Mouse (Mus musculus) heart, adult 8-10 months (tissue): ENCODE results near the gene Ogdhl. TPM values are rescaled to one million over a fixed set of nuclear protein-coding genes. Genes with fewer than 3 reads are reported as not detected.
"Not testable (repeated sequence)": the region's sequence is repeated elsewhere in the genome, so short reads cannot be mapped to it uniquely, and the experiment has no call there.

Experiments
- DNase-seq: peaks from one replicate; pipeline ENCODE4 v3.0.0; 2022; ENCODE audit warnings: low spot score
- total RNA-seq, 4 experiments: library from RNA; stranded (reverse); gene quantifications; 2 replicates each; pipeline ENCODE4 v1.2.4; 2022

The Ogdhl gene
- 100 to 1,000 TPM in 1 of 4 experiments, 10 to 100 TPM in 3; 68.9 to 104 (median 88.7) TPM for total RNA-seq

DNA sequence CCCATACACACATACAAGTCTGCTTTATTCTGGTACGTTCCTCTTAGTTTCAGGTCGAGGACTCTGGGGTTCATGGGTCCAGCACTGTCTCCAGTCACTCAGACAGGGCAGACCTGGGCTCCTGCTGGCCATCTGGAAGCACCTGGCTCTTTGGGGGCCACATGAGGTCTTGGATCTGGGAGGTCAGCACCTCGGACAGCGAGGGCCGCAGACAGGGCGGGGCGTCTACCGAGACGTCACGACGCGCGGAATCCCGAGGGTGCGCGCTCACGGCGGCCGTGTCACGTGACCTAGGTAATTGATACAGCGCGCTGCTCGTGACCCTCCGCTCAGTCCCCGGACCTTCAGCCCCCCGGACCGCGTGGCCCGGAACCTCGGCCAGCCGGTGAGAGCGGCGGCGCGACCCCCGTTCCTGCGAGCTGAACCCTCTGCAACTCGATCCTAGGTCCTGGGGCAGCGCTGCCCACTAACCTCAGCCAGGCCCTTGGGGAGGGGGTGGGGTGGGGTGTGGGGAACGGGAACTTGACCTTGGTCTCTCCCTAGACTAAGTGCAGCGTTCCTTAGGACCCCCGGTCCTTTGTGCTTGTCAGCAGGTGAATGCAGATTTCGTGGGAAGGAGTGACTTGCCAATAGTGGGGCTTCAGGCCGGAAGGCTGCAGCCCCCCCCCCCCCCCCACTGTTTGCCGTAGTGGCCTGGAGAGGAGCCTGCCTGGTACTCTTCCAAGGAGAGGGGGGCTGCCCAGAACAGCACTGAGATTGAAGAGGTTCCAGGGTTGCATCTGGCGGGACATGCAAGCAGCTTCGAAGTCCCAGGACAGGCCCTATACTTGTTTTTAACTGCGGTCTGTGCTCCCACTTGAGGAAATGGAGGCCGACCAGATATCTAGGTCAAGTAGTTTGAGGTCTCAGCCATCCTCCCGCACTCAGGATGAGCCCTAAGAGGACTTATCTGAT is at the start of gene Ogdhl:
Ogdhl (plus strand) TSS at position 288 of the 954 bp plus-strand sequence.
- DNase-seq, result peak; percentile 35

DNA sequence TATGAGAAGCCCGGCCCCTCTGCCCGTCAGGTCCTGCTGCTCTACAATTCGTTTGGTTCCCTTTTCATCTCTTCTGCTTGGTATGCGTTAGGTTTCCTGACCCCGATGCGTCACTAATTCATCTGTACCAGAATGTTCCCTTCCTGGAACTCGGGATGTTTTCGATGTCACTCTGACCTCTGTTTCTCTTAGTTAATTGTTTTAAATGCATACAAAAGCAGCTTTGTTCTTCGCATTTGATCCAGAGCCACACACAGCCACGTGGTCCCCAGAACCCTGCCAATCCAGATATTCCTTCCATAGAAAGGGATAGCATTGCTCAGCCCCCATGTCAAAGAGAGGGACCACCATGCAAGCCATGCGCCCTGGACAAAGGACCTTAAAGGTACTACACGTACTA is 20.2 kb upstream of the Ogdhl start:
- DNase-seq, result no peak

DNA sequence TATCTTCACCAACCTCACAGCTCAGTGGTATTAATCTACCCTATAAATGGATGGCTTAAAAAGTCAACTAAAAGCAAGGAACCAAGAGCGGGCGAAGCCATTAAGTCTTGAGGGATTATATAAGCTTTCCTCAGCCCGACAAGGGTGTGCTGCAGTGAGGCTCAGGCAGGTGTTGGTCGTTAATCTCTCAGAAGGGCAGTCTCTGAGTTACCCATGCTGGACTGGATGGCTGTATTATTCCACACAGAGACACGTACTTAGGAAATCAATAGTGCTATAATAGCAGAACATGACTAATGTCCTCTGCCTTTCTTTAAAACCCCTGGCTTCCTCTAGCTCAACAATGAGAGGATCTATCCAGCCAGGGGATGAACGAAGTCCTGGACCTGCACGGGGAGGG is 19.4 kb upstream of the Ogdhl start:
- DNase-seq, result no peak

DNA sequence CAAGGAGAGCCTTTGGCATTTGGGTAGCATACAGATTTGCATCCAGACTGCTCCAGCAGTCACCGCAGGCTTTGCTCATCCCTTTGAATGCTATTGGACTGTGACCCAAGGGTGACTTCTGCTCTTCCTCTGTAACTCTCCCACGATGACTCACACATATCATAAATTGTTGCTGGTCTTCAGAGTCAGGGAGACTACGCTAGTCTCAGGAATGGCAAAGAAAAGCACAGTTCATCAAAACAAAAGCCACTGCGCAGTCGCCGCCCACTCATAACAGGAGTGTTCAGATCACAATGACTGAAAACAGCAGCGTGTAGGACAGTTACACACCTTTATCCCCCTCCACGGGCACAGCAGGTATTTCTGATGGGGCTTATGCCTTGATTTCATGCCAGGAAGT is 16.9 kb upstream of the Ogdhl start:
- no peak for DNase-seq

DNA sequence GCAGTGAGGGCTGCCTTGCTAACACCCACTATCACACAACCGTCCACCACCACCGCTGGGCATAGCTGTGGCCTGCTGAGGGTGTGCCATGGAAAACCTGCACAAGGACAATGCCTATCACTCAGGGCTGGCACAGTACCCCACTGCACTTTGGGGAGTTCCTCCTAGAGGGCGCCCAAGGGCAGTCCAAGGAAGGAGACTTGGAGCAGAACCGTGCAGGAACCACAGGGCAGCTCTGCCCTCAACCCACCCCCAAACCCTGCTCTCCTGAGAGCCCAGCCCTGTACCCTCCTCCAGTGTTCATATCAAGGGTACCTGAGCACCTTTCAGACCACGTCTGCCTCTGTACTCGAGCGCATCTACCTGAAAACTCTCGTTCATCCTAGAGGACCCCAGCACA is 11.9 kb upstream of the Ogdhl start:
- peak; percentile 38 for DNase-seq

- no peak for DNase-seq
Observed at GRCm38 (mm10) chr14:32311381-32312035, 10.3 kb upstream of the Ogdhl start.

GRCm38 (mm10) chr14:32317822-32318221 is 4.0 kb upstream of the Ogdhl start:
- no peak for DNase-seq

DNA sequence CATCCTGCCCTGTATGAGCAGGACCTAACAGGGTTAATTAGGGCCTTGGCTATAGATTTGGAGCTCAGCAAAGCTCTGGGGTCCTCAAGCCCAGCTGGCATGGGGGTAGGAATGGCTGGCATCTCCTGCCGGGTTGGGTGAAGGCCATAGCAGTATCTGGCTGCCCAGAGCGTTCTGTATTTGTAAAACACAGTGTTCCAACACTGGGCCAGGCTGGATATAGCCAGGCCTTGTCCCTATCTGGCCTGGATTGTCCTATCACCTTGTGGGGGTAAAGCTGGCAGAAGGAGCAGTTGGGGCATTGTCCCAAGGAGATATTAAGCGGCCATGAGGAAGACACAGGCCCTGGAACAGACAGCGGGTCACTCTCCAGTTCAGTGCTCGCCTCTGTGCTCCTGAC is 1.4 kb downstream of the Ogdhl start:
- DNase-seq, result peak; percentile 24

- no peak for DNase-seq
Observed at GRCm38 (mm10) chr14:32327366-32327765, 5.5 kb downstream of the Ogdhl start.

DNA sequence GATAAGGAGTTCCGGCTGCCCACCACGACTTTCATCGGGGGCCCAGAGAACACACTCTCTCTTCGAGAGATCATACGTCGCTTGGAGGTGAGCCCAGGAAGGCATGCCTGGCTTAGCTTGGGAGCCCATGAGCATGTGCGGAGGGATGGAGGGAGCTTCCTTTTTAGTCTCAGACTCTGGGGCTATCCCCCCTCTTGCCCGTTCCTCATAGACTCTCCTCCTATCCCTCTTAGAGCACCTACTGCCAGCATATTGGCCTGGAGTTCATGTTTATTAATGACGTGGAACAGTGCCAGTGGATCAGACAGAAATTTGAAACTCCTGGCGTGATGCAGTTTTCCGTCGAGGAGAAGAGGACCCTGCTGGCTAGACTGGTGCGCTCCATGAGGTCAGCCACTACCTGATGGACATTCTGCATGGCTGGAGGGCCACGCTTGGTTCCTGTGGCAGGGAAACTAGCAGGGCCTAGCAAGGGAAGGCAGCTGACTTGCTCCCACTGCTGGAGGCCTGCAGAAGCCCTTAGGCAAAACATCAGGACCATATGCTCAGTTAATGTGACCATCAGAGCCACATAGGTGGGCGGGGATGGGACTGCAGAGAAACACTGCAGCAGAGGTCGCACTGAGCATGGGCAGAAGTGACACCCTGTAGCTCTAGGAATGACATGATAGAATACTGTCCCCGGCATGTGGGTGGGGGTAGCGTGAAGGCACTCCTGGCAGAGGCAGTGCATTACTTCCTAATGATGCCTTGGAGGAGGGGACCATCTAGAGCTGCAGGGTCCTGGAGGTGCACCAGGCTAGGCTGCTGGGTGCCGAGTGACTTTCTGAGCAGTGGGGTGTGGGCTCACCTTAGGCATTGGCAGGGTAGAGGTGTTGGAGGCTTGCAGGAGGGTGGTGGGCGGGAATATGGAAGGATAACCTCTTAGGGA is 11.0 kb downstream of the Ogdhl start:
- no peak for DNase-seq

GRCm38 (mm10) chr14:32336021-32336420 is 14.2 kb downstream of the Ogdhl start:
- DNase-seq, result no peak

DNA sequence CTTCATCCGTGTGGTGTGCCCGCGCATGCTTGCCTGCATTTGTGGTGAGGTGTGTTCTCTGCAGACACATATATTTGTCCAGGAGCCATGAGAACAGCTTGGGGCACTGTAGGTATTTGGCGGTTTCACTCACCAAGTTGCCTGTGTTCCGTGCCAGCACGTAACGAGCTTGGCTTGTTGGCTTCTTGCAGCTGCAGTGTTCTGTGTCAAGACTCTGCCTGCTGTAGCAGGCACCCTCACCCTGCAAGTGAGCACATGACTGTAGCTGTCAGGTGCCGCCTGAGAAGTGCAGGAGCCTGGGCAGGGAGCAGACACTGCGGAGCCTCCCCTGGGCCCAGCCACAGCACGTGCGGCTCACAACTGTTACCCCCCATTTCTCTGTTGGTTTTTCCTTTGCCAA is 14.7 kb downstream of the Ogdhl start:
- DNase-seq, result peak; percentile 7

DNA sequence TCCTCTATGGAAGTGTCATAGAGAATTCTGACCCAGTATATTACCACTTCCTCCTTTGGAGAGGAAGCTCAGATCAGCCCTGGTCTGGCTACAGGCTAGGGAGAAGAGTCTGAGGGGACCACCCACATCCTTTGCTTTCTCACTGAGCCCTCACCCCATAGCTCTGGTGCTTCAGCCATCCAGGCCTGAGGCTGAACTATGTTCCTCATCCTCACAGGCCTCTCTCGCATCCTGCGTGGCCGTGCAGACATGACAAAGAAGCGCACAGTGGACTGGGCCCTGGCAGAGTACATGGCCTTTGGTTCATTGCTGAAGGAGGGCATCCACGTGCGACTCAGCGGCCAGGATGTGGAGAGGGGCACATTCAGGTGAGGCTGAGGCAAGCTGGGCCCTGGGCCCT is 20.0 kb downstream of the Ogdhl start:
- DNase-seq, result no peak

DNA sequence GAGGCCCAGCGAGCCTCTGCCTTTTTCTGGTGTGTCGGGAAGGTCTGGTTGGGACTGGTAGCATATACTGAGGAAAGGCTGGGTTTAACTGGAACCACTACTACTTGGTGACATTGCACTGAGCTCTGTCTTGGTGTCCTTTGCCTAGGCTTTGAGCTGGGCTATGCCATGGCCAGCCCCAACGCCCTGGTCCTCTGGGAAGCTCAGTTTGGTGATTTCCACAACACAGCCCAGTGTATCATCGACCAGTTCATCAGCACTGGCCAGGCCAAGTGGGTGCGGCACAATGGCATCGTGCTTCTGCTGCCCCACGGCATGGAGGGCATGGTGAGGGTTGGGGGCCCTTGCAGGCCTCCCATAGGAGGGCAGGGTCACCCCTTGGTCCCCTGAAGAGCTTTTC is 22.4 kb downstream of the Ogdhl start:
- DNase-seq, result no peak

DNA sequence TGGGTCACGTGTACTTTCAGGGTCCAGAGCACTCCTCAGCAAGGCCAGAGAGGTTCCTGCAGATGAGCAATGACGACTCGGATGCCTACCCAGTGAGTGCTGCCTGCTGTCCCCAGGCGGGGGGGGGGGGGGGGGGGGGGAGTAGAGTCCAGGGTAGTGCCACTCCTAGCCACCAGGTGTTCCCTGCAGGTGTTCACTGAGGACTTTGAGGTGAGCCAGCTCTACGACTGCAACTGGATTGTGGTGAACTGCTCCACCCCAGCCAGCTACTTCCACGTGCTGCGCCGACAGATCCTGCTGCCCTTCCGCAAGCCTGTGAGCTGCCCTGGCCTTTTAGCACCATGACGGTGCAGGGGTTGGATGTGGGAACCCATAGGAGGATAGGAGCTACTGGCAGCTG is 22.9 kb downstream of the Ogdhl start:
- no peak for DNase-seq

GRCm38 (mm10) chr14:32347307-32347706 is 25.5 kb downstream of the Ogdhl start:
- DNase-seq, result no peak

GRCm38 (mm10) chr14:32351181-32351920 is 29.5 kb downstream of the Ogdhl start:
- DNase-seq, result not testable (repeated sequence)

DNA sequence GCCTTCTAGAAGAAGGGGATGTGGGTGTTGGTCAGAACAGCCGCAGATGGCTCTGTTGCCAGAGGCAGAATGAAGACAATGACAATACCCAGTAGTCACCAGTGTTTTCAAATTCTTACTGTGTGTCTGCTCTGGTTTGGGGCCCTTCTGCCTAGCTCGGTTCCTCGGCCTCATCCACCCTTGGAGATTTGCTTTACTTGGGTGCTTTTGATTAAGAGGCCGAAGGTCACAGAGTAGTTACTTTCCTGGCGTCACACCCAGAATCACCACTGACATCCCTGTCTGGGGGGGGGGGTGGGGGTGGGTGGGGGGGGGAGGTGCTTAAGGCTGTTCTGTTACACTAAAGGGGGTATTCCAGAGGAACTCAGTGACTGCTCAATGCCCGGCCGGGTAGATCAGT is 42.5 kb downstream of the Ogdhl start:
- DNase-seq, result no peak

DNA sequence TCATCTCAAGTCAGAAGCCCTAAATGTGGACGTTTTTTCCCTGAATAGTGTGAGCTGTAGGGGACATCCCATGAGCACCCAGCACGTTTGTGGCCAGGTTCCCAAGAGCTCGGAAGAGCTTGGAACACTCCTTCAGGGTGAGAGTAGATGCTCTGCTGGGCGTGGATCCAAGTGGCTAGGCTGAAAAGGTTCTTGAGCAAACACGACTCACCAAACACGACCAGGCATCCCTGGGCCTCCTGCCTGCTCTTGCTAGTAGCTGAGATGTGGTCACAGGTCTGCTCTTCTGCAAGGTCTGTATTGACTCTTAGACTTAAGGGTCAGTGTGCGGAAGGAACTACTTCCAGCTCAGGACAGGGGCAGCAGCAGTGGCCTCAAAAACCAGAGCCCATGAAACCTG is 47.9 kb downstream of the Ogdhl start:
- DNase-seq, result no peak

- no peak for DNase-seq
Observed at GRCm38 (mm10) chr14:32372510-32372909, 50.7 kb downstream of the Ogdhl start.
